Mouse (Mus musculus) hindlimb bud, embryonic 11.5 days (tissue): ENCODE data around the gene Pole3.

ENCODE experiments used
- DNase-seq: peaks from one replicate; pipeline ENCODE4 v3.0.0-alpha.2; 2012; ENCODE audit warnings: low read depth, low spot score; ENCODE audit errors: extremely low spot score

Pole3 gene

DNA sequence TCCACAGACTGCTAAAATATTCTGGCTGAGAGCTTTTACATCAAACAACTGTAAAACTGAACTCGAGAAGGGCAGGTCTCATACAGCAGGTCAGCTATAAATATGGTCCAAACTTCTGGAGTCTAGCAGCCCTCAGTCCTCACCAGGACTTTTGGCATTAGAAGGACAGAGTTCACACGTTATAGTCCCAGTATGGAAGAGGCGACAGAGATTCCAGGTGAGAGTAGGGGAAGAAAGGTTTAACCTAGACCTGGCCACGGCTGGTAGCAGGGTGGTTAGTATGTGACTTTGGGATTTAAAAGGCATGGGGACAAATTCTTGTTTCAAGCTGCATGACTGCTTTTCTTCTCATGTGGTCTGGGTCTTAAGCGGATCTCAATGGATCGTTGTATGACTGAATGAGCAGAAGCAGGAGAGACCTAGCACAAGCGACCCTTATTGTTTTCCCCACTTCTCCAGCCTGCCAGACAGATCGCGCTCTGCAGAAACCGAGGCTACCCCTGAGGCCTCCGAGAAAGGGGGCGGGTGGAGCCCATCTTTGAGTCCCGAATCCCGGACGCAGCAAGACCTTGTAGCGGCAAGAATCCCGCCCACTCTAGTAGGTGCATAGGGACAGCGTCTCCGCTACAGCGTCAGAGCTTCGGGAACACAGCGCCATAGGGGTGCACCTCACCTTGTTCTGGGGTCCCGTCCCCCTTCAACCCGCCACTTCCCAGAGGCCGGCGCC, 5.6 kb downstream of the Pole3 start:
- DNase-seq = no peak

- no peak for DNase-seq
Measured at GRCm38 (mm10) chr4:62518416-62519121, 6.3 kb downstream of the Pole3 start.

DNA sequence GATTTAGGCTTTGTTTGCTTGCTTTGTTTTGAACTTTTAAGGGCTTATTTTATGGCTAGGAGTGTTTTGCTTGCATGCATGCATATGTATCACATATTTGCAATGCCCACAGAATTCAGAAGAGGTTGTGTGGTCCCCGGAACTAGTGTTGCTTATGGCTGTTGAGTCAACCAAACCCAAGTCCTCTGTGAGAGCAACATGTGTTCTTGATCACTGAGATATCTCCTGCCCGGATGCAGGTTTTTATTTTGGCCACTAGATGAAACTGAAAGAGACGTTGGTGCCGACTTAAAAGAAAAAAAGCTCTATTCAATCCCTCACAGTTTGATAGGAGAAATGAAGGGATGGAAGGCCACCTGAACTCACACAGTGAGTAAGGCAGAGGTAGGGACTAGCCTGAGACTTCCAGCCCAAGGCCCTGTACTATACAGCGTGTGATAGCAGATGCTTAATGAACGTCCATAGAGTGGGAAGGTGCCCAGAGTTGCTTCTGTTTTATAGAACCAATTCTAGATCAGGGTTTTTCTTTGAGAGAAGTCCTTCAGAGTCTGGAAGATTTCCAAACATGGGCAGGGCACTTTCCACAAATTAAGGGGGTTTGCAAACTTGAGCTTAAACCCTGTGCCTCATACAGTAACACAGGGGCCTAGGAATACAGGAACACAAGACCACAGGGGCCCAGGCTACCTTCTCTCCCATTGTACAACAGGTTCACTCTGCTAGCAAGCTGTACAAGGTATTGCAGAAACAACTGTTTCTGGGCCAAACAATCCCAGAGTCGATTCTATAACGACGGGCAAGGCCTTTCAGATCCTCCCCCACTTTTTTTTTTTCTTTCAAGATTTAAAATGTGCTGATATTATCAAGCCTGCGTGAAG, 7.1 kb downstream of the Pole3 start:
- DNase-seq = no peak

DNA sequence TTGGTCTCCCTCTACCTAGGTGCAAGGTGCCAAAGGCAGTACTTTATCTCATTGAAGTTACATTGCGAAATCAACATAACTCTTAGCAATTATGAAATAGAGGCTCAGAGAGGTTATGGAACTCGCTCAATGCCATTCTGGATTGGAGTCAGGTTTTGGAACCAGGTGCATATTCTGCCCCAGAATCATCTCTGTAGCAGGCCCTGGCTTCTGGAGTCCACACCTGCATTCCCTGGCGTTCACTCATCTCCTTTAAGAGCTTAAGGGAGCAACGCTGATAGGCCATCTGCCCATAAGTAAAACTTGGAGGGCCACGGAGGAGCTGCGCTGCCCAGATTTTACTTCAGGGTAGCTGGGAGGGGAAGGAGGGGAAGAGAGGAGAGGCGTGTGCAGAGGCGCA, 7.8 kb downstream of the Pole3 start:
- no peak for DNase-seq

DNA sequence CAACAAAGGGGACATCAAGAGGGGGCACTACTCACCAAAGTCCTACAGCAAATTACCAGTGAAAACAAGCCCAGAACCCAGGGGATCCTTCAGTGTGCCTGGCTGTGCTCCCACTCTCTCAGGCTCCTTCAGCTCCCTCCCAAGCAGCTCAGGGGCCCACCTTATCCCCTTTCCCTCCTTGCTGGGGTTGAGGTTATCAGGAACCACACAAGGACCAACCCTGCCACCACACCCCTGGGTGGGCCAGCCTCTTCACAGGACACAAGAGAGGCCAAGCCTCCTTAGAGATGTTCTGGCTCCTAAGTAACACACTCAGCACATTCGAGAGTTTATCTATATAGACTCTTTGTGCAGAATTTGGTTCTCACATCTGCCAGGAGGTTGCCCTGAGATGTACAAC, 8.3 kb downstream of the Pole3 start:
- no peak for DNase-seq

DNA sequence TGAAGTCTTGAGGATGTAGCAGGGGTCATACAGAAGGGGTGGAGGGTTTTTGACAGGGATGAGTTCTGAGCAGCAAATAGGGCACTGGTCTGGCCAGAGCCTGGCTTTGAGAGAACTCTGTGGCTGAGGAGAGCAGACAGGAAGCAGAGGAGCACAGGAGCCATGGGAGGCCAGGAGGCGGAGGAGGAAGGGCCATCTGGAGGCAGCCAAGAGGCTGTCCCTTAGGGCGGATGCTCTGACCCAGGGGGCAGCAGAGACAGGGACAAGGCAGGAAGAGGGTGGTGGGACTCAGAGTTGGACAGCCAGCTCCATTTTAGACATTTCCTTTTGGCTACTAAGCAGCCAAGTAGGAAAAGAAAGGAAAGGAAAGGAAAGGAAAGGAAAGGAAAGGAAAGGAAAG, 8.8 kb downstream of the Pole3 start:
- no peak for DNase-seq

DNA sequence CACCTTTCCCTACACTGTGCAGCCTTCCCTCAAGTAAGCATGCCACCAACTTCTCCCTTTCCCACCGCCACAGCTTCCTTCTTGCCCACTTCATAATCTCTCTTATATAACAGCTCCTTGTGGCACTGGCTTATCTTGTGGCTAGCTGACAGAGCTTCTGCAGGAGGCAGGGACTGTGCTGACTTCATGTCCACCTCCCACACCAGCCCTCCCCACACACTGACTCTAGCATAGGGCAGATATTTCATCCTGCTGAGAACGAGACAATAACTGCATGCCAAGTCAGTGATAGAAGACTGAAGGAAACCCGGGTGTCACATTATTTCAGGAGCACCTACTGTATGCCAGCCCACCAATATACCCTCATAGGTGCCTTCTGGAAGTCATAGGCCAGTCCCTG, 9.4 kb downstream of the Pole3 start:
- DNase-seq = no peak

- no peak for DNase-seq
Measured at GRCm38 (mm10) chr4:62514995-62515394, 9.9 kb downstream of the Pole3 start.

GRCm38 (mm10) chr4:62513998-62514506, 10.8 kb downstream of the Pole3 start:
- DNase-seq = no peak

- no peak for DNase-seq
Measured at GRCm38 (mm10) chr4:62509946-62510345, 14.9 kb downstream of the Pole3 start.

- no peak for DNase-seq
Measured at GRCm38 (mm10) chr4:62508839-62509238, 16.0 kb downstream of the Pole3 start.

DNA sequence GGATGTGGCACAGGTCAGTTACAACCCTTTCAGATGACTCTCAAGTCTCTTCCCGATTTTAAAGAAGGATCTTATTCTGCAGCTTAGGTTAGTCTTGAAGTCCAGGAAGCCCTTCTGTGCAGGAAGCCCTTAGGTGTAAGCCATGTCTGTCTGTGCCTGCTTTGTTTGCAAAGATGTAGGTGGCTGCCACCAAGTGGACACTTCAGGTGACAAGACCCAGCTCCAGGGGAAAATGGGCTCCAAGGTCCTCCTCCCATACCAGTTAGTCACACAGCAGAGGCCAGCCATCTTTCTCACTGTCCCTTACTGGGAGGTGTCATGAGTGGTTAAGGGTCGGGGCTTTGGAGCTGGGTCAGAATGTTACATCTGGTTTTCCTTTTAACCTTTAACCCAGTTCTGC, 18.1 kb downstream of the Pole3 start:
- DNase-seq = no peak

DNA sequence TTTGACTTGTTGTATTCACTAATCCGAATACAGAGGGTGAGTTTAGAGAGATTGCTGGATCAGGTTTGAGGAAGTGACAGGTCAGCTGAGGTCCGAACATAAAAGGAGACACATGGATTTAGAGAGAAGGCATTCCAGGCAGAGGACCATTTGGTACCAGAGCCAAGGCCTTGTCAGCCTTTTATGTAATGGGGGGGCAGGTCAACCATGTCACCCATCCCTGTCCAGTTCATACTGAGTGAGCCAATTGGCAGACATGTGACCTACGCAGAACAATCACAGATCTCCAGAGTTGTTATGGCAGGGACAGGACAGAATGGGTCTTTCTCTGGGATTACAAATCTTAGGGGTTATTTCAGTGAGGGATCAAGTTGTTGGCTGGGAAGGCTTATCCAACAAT, 18.9 kb downstream of the Pole3 start:
- no peak for DNase-seq

- no peak for DNase-seq
Measured at GRCm38 (mm10) chr4:62503374-62503970, 21.4 kb downstream of the Pole3 start, which contains the start of gene Hdhd3. Gene Hdhd3 (minus strand): TSS chr4:62503467.

DNA sequence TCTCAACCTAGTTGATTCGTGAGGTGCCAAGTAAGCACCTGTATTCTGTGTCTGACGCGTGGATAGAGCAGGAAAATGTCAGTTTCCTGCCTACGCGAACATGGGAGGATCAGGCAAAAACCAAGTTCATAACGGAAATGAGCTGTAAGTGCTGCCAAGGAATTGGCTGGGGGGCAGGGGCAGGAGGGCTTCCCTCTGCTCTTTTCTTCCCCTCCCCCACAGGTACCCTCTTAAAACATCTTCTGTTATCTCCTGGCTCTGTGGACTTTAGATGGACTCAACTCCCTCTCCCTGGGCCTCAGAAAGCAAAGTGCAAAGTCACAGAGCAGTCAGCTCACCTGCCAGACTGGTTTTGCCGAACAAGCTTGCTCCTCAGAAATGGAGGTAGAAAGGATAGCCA, 21.9 kb downstream of the Pole3 start:
- DNase-seq = no peak

GRCm38 (mm10) chr4:62501964-62502732, 22.7 kb downstream of the Pole3 start:
- DNase-seq = no peak

DNA sequence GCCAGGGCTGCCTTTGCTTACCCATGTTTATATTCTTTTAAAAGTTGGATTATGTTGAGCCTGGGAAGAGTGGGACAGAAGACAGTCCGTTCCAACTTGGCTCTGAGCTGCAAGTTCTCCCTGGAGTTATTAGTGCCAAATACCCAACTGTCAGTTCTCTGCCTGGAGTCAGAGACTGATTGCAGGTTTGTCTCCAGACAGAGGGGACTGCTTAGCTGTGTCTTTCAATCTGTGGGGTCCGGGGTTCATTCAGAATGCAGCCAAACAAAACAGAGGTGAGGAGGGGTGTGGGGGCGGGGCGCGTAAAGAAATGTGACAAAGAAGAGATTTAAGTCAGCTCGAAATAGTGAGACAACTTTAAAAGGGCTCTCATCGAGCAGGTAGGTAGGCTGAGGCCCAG, 23.3 kb downstream of the Pole3 start:
- DNase-seq = no peak

DNA sequence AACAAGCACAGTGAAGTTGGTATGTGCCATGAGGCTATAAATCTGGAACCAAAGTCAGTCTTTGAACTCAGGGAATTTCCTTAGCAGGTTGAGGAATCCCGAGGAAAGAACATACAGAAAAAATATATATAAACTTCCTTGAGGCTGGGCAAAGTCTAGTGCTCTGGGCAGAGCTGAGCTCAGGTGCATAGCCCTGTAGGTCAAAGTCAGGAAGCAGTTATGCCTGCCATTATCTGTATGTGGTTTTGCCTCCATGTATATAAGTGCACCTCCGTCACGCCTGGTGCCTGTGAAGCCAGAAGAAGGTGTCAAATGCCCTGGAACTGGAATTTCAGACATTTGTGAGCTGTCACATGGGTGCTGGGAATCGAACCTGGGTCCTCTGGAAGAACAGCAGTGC, 24.1 kb downstream of the Pole3 start:
- DNase-seq = no peak

DNA sequence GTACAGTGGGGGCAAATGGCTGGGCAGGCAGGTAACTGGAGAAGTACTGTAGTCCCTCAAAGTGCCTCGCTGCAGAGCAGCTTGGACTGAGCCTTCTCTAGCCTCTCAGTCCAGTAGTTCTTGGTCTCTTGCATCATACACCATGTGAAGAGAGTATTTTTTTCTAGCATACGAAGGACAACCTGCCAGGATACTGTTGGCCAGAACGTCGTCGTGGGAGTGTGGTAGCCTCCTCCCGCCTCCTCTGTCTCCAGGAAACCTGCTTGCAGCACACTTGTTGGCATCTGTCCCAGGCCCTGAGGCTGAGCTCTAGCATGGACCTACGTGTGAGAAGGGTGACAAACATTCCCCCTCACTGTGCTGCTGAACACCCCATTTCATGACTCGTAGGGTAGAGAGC, 28.1 kb downstream of the Pole3 start:
- no peak for DNase-seq

DNA sequence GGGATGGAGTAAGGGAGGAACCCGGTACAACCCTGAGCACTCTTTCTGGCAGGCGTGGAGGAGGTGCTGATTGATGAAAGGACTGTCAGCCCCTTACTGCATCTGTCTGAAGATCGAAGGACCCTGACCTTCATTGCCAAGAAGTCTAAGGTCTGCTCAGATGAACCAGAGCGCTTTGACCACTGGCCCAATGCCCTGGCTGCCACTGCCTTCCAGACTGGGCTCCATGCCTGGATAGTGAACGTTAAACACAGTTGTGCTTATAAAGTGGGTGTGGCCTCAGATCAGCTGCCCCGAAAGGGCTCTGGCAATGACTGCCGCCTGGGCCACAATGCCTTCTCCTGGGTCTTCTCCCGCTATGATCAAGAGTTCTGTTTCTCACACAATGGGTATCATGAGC, 28.9 kb downstream of the Pole3 start:
- DNase-seq = no peak
